Mouse (Mus musculus): Measurements from ENCODE around the gene Ces2h.
"Not testable (repeated sequence)": the region's sequence is repeated elsewhere in the genome, so short reads cannot be mapped to it uniquely, and the experiment has no call there.

Ces2h gene

DNA sequence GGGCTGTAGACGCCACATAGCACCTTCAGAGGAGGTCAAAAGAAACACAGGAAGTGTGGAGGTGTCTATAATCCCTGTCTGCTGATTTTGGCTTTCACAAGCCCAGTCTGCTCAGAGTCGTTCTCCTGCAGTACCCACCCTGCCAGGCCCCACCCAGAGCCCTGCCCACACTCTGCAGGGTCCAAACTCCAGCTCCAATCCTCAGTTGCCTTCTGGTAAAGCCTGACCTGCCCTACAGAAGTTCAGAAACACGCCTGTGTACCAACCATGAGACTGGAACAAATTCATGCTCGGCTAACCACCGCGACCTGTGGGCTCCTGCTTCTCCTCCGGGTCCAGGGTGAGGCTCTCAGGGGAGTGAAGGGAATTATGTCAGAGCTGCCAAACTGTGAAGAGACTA, at the start of gene Ces2h:
TSS of gene Ces2h (plus strand) at position 268 of the 400 bp plus-strand sequence.
- DNase-seq (ENCODE audit: low read depth in 1 of 2, low spot score in 2 of 2), result no peak

GRCm38 (mm10) chr8:104961537-104961961, 39.1 kb upstream of the Ces2h start, which contains the start of gene Ces2g:
Gene Ces2g (plus strand): TSS chr8:104961718.
- DNase-seq (ENCODE audit: low read depth in 1 of 2, low spot score in 2 of 2), result no peak

- no peak for DNase-seq (ENCODE audit: low read depth in 1 of 2, low spot score in 2 of 2)
These were observed 38.3 kb upstream of the Ces2h start for GRCm38 (mm10) chr8:104962229-104962901.

DNA sequence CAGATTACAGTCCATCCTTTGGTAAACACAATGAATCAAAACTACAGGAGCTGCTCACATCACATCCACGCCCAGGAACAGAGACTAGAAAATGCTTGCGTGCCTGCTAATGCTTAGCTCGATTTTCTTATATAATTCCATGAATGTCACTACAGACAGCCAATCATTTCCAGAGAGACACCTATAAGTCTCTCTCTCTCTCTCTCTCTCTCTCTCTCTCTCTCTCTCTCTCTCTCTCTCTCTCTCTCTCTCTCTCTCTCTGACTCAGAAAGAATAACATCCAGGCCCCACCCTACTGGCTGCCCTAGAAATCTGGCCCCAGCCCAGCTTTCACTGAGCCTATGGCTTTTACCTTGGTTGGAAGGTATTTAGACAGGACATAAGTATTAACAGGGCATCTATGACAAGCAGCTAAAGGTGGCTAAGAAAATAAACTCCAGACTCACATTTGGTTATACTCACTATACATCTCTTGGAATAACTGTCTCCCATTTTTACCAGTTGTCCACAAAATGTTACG, 37.2 kb upstream of the Ces2h start:
- no peak for DNase-seq (ENCODE audit: low read depth in 1 of 2, low spot score in 2 of 2)

DNA sequence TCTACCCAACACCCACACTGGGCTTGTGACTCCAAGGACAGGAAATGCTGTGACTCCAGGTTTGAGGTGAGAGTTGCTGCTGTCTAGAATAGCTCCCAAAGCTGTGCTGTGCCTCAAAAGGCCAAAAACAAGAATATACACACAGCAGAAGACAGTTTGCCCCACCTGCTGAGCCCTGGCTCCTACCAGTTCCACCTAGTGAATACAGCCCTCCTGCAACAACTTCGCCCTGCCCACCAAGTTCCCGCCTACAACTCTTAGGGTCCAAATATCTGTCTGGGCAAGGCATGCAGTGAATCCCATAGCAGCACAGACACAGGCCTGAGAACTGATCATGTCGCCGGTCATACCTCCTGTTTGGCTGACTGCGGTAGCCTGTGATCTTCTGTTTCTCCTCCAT, 16.5 kb upstream of the Ces2h start:
- no peak for DNase-seq (ENCODE audit: low read depth in 1 of 2, low spot score in 2 of 2)

DNA sequence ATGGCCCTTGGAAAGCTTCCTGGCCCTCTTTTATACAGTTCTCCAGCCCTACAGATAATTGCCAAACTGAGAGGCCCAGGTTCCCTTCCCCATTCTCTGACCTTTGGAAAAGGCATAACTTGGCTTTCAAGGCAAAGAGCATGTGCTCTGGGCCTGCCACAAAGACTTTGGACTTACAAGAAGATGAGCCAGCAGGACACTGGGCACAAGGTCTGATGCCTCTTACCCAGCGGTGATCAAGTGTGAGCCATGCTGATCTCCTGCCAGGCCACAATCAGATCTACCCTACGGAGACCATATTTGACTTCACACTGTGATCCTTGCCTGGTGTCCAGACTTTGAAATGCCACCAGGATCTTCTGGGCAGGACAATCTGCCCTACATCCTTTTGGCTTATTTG, 15.7 kb upstream of the Ces2h start:
- no peak for DNase-seq (ENCODE audit: low read depth in 1 of 2, low spot score in 2 of 2)

GRCm38 (mm10) chr8:104998191-104998590, 2.5 kb upstream of the Ces2h start:
- DNase-seq (ENCODE audit: low read depth in 1 of 2, low spot score in 2 of 2), result no peak

GRCm38 (mm10) chr8:104999183-104999582, 1.5 kb upstream of the Ces2h start:
- no peak for DNase-seq (ENCODE audit: low read depth in 1 of 2, low spot score in 2 of 2)

- no peak for DNase-seq (ENCODE audit: low read depth in 1 of 2, low spot score in 2 of 2)
These were observed 9.3 kb downstream of the Ces2h start for GRCm38 (mm10) chr8:105010000-105010399.

DNA sequence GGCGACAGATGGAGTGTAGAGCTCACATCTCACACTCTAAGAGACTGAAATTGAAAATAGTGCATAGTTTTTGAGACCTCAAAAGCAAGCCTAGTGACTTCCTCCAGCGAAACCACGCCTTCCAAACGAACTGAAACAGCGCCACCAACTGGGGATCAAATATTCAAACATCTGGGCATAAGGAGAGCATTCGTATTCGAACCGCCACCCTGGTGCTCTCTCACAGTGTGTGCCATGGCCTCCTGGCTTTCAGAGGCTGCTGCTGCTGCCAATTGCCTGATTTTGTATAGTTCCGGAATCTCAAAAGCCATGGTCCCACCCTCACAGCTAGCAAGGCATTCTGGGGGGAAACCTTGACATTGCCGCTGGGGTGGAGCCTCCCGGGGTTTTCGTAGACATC, 10.5 kb downstream of the Ces2h start:
- no peak for DNase-seq (ENCODE audit: low read depth in 1 of 2, low spot score in 2 of 2)

DNA sequence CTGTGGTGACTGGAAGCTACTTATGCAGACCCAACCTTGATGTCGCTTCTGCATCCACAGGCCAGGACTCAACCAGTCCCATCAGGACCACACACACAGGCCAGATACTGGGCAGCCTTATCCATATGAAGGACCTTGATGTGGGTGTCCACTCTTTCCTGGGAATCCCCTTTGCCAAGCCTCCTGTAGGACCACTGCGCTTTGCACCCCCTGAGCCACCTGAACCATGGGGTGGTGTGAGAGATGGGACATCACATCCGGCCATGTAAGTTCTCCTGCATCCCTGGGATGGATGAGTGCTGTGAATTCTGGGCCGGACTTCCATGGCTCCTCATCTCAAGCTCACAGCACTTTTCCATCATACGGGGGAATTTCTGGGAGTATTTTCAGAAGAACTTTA, 13.7 kb downstream of the Ces2h start:
- no peak for DNase-seq (ENCODE audit: low read depth in 1 of 2, low spot score in 2 of 2)

GRCm38 (mm10) chr8:105021954-105022353, 21.3 kb downstream of the Ces2h start:
- no peak for DNase-seq (ENCODE audit: low read depth in 1 of 2, low spot score in 2 of 2)

GRCm38 (mm10) chr8:105023087-105023486, 22.4 kb downstream of the Ces2h start:
- DNase-seq (ENCODE audit: low read depth in 1 of 2, low spot score in 2 of 2), result no peak

DNA sequence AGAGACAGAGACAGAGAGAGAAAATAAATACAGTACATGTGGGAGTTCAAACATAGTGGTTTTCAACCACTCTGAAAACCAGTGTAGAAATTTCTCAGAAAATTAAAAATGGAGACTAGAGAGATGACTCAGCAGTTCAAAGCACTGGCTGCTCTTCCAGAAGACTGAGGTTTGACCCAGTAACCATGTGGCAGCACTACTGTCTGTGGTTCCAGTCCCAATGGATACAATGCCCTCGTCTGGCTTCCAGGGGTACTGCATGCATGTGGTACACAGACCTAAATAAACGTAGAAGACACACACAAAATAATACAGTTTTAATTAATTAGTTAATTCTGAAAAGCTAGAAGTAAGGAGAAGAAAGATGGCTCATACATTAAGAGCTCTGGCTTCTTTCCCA, 24.4 kb downstream of the Ces2h start:
- DNase-seq (ENCODE audit: low read depth in 1 of 2, low spot score in 2 of 2), result no peak

DNA sequence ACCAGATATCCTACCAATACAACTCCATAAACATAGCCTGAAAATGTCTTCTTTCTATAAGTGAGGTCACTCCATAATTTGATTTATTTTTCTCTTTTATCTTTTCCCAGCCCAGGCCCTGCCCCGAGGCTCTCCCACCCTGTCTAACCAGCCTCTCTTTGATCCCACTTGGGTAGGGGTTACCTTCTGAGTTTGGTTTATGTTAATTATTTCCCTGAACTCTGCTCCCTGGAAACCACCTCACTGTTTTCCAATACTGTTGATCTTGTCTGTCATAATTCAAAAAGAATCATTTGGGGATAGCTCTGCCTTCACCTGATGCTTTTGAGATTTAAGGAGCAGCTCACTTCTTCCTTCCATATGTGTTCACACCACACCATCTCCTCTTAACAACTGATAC, 42.9 kb downstream of the Ces2h start:
- no peak for DNase-seq (ENCODE audit: low read depth in 1 of 2, low spot score in 2 of 2)

GRCm38 (mm10) chr8:105045824-105046401, 45.3 kb downstream of the Ces2h start:
- DNase-seq (ENCODE audit: low read depth in 1 of 2, low spot score in 2 of 2), result no peak

DNA sequence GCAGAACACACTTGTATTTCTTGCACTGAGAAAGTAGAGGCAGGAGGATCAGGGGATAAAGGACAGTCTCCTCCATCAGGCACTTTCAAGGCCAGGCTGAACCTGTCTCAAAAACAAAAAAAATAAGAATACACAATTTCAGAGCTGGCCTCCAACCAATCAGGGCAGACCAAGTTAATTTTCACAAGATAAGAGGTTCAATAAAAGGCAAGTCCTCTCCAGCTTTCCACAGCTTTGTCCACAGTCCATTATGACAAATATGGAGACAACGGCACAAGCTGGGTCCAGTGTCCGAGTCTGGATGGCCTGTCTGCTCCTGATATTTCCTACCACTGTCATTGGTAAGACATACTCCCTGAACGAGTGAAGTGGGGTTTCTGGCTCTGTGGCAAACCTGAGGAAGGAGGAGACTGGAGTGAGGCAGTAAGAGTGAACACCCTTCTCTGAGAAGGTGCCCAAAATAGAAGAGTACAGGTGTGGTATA, 47.8 kb downstream of the Ces2h start, which contains the start of gene Ces3a:
TSS of gene Ces3a (plus strand) at position 231 of the 484 bp plus-strand sequence.
- no peak for DNase-seq (ENCODE audit: low read depth in 1 of 2, low spot score in 2 of 2)

GRCm38 (mm10) chr8:105056211-105056610, 55.6 kb downstream of the Ces2h start:
- DNase-seq (ENCODE audit: low read depth in 1 of 2, low spot score in 2 of 2), result no peak

GRCm38 (mm10) chr8:105060056-105060455, 59.4 kb downstream of the Ces2h start:
- DNase-seq (ENCODE audit: low read depth in 1 of 2, low spot score in 2 of 2), result no peak

- no peak for DNase-seq (ENCODE audit: low read depth in 1 of 2, low spot score in 2 of 2)
These were observed 66.1 kb downstream of the Ces2h start for GRCm38 (mm10) chr8:105066761-105067160.

GRCm38 (mm10) chr8:105067905-105068304, 67.3 kb downstream of the Ces2h start:
- not testable (repeated sequence) for DNase-seq (ENCODE audit: low read depth in 1 of 2, low spot score in 2 of 2)

DNA sequence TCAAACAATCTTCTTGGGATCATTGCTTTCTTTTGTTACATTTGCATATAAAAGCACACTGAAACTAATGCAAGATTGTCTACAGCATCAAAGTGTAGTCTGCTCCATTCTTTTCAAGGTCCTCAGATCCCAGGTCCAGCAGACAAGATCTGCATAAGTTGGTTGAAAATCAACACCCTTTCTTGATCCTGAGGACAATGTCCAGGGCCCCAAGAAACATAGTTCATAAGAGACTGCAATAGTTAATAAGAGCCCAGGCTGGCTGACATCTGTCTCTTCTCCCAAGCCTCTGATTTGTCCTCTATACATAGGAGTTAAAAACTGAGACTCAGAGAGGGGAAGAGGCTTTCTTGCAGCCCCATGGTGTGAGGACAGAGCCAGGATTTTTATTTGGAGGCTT, 68.3 kb downstream of the Ces2h start:
- DNase-seq (ENCODE audit: low read depth in 1 of 2, low spot score in 2 of 2), result no peak
